Mouse (Mus musculus): ENCODE results near the gene Mob2. TPM values are rescaled to one million over a fixed set of nuclear protein-coding genes. Genes with fewer than 3 reads are reported as not detected.

The Mob2 gene
- 42.7 and 43.6 TPM in 2 replicates for polyA plus RNA-seq (2016; fragmentation: Nextera tagmentation; extraction: Ambion mirVana)

DNA sequence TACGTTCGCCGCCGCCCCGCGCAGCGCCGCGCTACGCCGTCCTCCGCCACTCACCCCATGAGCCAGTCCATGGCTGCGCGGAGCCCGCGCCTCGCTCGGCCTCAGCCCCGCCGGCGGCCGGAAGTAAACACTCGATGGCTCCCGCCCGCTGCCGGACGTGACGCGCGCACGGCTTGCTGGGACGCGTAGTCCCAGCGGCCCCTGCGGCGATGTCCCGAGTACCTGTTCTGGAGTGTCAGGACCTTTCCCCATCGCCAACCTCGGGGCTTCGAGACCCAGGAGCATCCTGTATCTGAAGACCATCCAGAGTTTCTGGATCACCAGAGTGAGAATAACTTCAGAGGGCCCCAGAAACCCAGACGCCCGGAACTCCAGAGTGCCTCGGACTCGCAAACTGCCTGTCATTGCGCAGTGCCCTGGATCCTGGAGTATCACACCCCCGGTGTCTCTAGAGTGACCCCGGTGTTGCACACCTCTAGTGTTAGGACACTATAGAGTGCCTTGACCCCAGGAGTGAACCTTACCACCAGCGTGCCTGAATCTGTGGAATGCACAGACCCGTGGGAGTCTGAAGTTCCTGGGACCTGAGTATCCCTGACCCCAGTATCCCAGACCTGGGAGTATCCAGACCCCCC lies at the start of gene Mob2:
Gene Mob2 (minus strand): TSS at position 135 of the 635 bp plus-strand sequence.
- Histone ChIP-seq H3K36me3 (0 out of 2 replicates have a peak, but pooled peaks cover 5% of the 10 kb centered on the region), H3K4me2 (peak within 1 kb of the TSS; percentile 93), H3K27ac (ENCODE audit: poor library complexity, severe bottlenecking) (peak within 1 kb of the TSS; percentile 70), H3K9me3 (replicated peaks) (no peaks in the 10 kb centered on the region), H3K9ac (peak within 1 kb of the TSS; percentile 94), H3K4me1 (replicated peaks) (peaks cover 32% of the 10 kb centered on the region), H3K4me3 (peak within 1 kb of the TSS; percentile 91), H3K27me3 (replicated peaks) (peaks cover 10% of the 10 kb centered on the region)
- WGBS: under 1% methylated on average over 49 of the region's 49 CpGs
- ATAC-seq (ENCODE audit: insufficient number of reproducible peaks, low FRiP score): peak; percentile 95

DNA sequence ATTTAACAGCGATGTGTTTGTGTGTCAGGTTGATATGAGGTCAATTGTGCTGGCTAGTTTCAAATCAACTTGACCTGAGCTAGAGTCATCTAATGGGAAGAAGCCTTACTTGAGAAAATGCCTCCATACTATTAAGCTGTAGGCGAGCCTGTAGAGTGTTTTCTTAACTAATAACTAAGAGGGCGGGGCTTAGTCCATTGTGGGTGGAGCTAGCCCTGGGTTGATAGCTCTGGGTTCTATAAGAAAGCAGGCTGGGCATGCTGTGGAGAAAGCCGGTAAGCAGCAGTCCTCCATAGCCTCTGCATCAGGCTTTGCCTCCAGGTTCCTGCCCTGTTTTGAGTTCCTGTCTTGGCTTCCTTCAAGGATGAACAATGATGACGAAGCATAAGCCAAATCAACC lies 43.9 kb upstream of the Mob2 start:
- no peaks in the 10 kb centered on the region for H3K36me3 ChIP-seq
- no peak overlapping the region for H3K9ac ChIP-seq
- H3K27ac ChIP-seq (ENCODE audit: poor library complexity, severe bottlenecking): no peak overlapping the region
- peaks cover 5% of the 10 kb centered on the region for H3K27me3 ChIP-seq (replicated peaks)
- no peaks in the 10 kb centered on the region for H3K4me1 ChIP-seq (replicated peaks)
- no peak for ATAC-seq (ENCODE audit: insufficient number of reproducible peaks, low FRiP score)
- H3K9me3 ChIP-seq (replicated peaks): no peaks in the 10 kb centered on the region
- H3K4me3 ChIP-seq: no peak overlapping the region
- H3K4me2 ChIP-seq: no peak overlapping the region
- 45% methylated on average over 5 of the region's 5 CpGs for WGBS

DNA sequence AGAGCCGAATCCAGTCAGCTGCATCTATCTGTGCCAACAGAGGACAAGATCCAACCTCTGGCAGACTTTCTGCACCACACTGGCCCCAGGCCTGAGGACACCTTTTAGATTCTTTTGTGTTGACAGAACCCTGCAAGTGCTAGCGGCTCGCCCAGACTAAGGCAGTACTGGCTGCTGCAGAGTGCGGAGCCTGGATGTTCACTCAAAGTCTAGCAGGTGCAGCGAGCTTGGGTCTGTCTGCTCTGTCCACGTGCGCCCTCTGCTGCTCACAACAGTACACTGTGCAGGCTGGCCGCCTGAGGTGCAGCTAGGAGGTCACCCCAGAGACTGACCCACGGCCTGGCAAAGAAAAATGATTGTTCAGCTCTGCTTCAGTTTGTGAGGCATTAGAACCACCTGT lies 36.9 kb upstream of the Mob2 start:
- Histone ChIP-seq H3K9me3 (replicated peaks) (no peaks in the 10 kb centered on the region), H3K36me3 (no peaks in the 10 kb centered on the region), H3K4me1 (replicated peaks) (peaks cover 20% of the 10 kb centered on the region), H3K4me2 (no peak overlapping the region), H3K4me3 (no peak overlapping the region), H3K9ac (no peak overlapping the region), H3K27me3 (replicated peaks) (peaks cover 40% of the 10 kb centered on the region), H3K27ac (ENCODE audit: poor library complexity, severe bottlenecking) (no peak overlapping the region)
- peak; percentile 39; the same call in 1 of the 2 replicates for ATAC-seq (ENCODE audit: insufficient number of reproducible peaks, low FRiP score)
- WGBS: 9% methylated on average over 9 of the region's 9 CpGs

GRCm38 (mm10) chr7:142096701-142097100 lies 35.8 kb upstream of the Mob2 start:
- no peak overlapping the region for H3K27ac ChIP-seq (ENCODE audit: poor library complexity, severe bottlenecking)
- no peak overlapping the region for H3K4me3 ChIP-seq
- no peak overlapping the region for H3K9ac ChIP-seq
- H3K4me1 ChIP-seq (replicated peaks): peaks cover 31% of the 10 kb centered on the region
- no peak for ATAC-seq (ENCODE audit: insufficient number of reproducible peaks, low FRiP score)
- no peak overlapping the region for H3K4me2 ChIP-seq
- H3K27me3 ChIP-seq (replicated peaks): peaks cover 43% of the 10 kb centered on the region
- H3K9me3 ChIP-seq (replicated peaks): no peaks in the 10 kb centered on the region
- H3K36me3 ChIP-seq: no peaks in the 10 kb centered on the region
- WGBS: 68% methylated on average over 4 of the region's 4 CpGs

GRCm38 (mm10) chr7:142095183-142095931 lies 34.5 kb upstream of the Mob2 start, which contains the start of gene Dusp8:
Gene Dusp8, minus strand, starts transcription at chr7:142095843.
- peak; percentile 95 for ATAC-seq (ENCODE audit: insufficient number of reproducible peaks, low FRiP score)
- peaks cover 43% of the 10 kb centered on the region for H3K27me3 ChIP-seq (replicated peaks)

DNA sequence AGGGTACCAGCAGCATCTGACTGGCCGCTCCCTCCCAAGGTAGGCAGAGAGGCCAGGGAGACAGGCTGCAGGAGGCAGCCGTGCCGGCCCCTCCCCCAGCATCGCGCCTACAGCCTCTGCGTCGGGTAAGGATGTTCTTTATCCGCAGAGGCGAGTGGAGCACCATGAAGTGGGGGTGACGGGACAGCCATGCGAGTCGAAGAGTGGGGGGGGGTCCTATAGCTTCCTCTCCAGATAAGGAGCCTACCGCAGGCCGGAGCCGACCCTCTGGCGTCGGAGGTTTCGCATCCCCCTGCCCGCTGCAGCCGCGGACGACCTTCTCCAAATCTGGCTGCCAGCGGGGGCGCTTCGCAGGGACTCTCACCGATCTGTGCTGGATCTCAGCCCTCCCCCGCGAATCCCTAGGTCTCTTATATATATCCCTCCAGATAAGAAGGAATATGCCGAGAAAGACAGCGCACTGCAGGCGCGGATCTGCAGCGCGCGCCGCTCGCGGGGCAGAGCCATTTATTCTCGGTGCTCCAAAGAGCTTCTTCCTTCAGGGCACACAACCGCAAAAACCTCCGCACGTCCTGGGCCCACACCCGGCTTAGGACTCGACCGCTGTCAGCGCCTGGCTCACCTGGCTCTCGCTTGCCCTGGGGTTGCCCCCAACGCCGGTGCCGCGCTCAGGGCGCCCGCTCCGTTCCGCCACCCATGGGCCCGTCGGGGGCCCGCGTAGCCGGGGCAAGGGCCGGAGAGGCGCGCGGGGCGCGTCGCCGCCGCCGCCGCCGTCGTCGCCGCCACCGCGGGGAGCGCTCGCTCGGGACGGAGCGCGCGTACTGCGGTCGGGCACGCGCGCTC lies 33.7 kb upstream of the Mob2 start:
- Histone ChIP-seq H3K4me2 (peak overlapping the region; percentile 83), H3K9ac (peak overlapping the region; percentile 86), H3K36me3 (no peaks in the 10 kb centered on the region), H3K27me3 (replicated peaks) (peaks cover 35% of the 10 kb centered on the region), H3K4me3 (peak overlapping the region; percentile 77), H3K4me1 (replicated peaks) (peaks cover 53% of the 10 kb centered on the region), H3K27ac (ENCODE audit: poor library complexity, severe bottlenecking) (peak overlapping the region; percentile 76), H3K9me3 (replicated peaks) (no peaks in the 10 kb centered on the region)
- 4% methylated on average over 89 of the region's 89 CpGs for WGBS
- no peak for ATAC-seq (ENCODE audit: insufficient number of reproducible peaks, low FRiP score)

More at GRCm38 (mm10) chr7:142095183-142095931, 34.5 kb upstream of the Mob2 start, which contains the start of gene Dusp8:
- Histone ChIP-seq H3K27ac (ENCODE audit: poor library complexity, severe bottlenecking) (peak within 1 kb of the TSS; percentile 76), H3K36me3 (no peaks in the 10 kb centered on the region), H3K4me3 (peak within 1 kb of the TSS; percentile 77), H3K9me3 (replicated peaks) (no peaks in the 10 kb centered on the region), H3K4me2 (peak within 1 kb of the TSS; percentile 83), H3K4me1 (replicated peaks) (peaks cover 44% of the 10 kb centered on the region), H3K9ac (peak within 1 kb of the TSS; percentile 86)
- under 1% methylated on average over 62 of the region's 63 CpGs for WGBS

GRCm38 (mm10) chr7:142093696-142094240 lies 32.9 kb upstream of the Mob2 start:
- Histone ChIP-seq H3K36me3 (no peaks in the 10 kb centered on the region), H3K4me2 (peak overlapping the region; percentile 83), H3K4me1 (replicated peaks) (peaks cover 60% of the 10 kb centered on the region), H3K9me3 (replicated peaks) (no peaks in the 10 kb centered on the region), H3K27ac (ENCODE audit: poor library complexity, severe bottlenecking) (no peak overlapping the region), H3K9ac (peak overlapping the region; percentile 86), H3K4me3 (peak overlapping the region; percentile 77), H3K27me3 (replicated peaks) (peaks cover 35% of the 10 kb centered on the region)
- no peak for ATAC-seq (ENCODE audit: insufficient number of reproducible peaks, low FRiP score)
- WGBS: 23% methylated on average over 6 of the region's 6 CpGs

DNA sequence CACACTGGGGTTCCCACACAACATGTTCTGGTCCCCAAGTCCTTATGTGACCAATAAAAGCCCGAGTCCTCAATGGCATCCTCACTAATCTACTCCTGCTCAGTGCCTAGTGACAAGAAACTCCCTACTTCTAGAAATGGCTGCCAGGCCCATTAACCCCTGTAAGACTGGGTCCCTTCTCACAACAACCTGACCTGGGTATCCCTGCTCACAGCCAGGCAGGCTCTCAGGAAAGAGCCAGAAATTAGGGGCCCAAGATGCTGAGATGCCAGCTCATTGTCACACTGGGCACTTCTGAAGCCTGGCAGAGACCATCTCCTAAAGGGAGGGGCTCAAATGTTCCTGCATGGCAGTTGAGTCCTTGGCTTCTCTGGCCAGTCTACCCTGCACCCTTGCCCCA lies 32.1 kb upstream of the Mob2 start:
- Histone ChIP-seq H3K27me3 (replicated peaks) (peaks cover 35% of the 10 kb centered on the region), H3K9ac (peak overlapping the region; percentile 86), H3K4me3 (peak overlapping the region; percentile 77), H3K9me3 (replicated peaks) (no peaks in the 10 kb centered on the region), H3K4me1 (replicated peaks) (peaks cover 68% of the 10 kb centered on the region), H3K4me2 (peak overlapping the region; percentile 83), H3K36me3 (peaks cover 5% of the 10 kb centered on the region), H3K27ac (ENCODE audit: poor library complexity, severe bottlenecking) (no peak overlapping the region)
- ATAC-seq (ENCODE audit: insufficient number of reproducible peaks, low FRiP score): no peak
- WGBS: 58% methylated on average over 1 of the region's 1 CpGs

DNA sequence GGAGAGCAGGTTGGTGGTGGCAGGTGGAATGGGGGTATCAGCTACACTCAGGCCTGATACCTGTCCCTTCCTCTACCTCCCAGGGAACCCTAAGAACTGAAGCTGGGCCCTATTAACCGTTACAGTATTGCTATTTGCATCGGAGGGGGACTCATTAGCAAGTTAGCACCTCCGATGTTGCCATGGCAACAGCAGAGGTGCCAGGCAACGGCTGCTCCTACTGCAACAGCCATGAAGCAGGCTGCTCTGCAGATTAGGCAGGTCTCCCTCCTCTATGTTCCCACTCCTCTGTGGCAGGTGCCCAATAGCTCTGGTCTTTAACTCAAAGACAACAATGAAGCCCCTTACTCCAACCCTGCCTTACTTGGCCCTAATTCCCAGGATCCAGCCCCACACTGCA lies 31.0 kb upstream of the Mob2 start:
- ATAC-seq (ENCODE audit: insufficient number of reproducible peaks, low FRiP score): no peak
- peaks cover 16% of the 10 kb centered on the region for H3K36me3 ChIP-seq
- 8% methylated on average over 4 of the region's 4 CpGs for WGBS
- 0 out of 2 replicates have a peak overlapping the region, but pooled peaks have one; percentile 83 for H3K4me2 ChIP-seq
- H3K9ac ChIP-seq: 0 out of 2 replicates have a peak overlapping the region, but pooled peaks have one; percentile 3
- H3K9me3 ChIP-seq (replicated peaks): no peaks in the 10 kb centered on the region
- peaks cover 29% of the 10 kb centered on the region for H3K27me3 ChIP-seq (replicated peaks)
- H3K27ac ChIP-seq (ENCODE audit: poor library complexity, severe bottlenecking): no peak overlapping the region
- H3K4me3 ChIP-seq: no peak overlapping the region
- peaks cover 77% of the 10 kb centered on the region for H3K4me1 ChIP-seq (replicated peaks)

DNA sequence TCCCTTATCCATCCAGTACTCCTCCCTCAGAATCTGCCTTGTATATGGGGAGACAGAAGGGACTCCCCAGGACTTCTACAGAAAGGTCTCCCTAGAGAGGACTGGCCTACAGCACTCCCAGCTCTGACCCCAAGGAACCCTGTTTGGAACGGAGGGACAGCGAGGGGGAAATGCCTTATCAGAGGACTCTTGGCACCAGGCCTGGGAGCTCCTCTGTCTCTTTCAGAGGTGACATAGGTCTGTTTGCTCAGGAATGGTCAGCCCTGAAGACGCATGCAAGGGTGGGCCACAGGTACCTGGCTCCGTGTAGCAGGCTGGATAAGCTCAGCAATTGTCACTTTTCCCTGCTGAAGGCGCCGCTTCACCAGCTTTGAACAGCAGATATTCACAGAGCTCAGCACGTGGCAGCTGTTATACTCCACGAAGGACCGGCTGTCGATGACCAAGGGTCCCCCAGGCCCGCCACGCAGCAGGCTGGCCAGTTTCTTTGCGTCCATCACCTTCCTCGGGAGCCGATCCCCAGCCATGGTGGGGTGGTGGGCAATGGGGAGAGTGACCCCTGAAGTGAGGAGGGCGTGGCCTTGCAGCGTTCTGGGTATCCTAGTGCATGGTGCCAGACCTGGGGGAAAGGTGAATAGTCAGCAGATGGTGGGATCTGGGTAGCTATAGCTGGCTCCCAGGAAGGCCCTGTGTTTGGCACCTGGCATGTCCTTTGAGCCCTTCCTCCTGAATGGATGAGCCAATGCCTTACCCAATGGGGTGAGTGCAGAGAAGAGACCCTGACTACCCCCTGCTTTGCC lies 29.0 kb upstream of the Mob2 start:
- no peak overlapping the region for H3K4me3 ChIP-seq
- peaks cover 34% of the 10 kb centered on the region for H3K36me3 ChIP-seq
- 48% methylated on average over 17 of the region's 17 CpGs for WGBS
- peaks cover 20% of the 10 kb centered on the region; the same call in 1 of the 2 replicates for H3K27me3 ChIP-seq (replicated peaks)
- H3K4me2 ChIP-seq: peak overlapping the region; percentile 26
- peak overlapping the region; percentile 65 for H3K27ac ChIP-seq (ENCODE audit: poor library complexity, severe bottlenecking)
- ATAC-seq (ENCODE audit: insufficient number of reproducible peaks, low FRiP score): no peak
- H3K4me1 ChIP-seq (replicated peaks): peaks cover 92% of the 10 kb centered on the region
- no peaks in the 10 kb centered on the region for H3K9me3 ChIP-seq (replicated peaks)
- H3K9ac ChIP-seq: peak overlapping the region; percentile 28
